Mouse (Mus musculus) ES-E14 (cell line): ENCODE results near the gene Chrna9.

Experiments used
- CHD2 ChIP-seq: IDR thresholded peaks from 2 replicates; pipeline ENCODE4 v1.6.1; 2014; ENCODE audit warnings: mild to moderate bottlenecking, low read depth, low read length, inconsistent platforms
- HCFC1 ChIP-seq: IDR thresholded peaks from 2 replicates; pipeline ENCODE4 v1.6.1; 2012; ENCODE audit warnings: low read length, inconsistent platforms, borderline replicate concordance; ENCODE audit not compliant: insufficient read depth
- ZNF384 ChIP-seq: IDR thresholded peaks from 2 replicates; pipeline ENCODE4 v1.6.1; 2012; ENCODE audit warnings: low read depth, low read length, inconsistent platforms

DNA sequence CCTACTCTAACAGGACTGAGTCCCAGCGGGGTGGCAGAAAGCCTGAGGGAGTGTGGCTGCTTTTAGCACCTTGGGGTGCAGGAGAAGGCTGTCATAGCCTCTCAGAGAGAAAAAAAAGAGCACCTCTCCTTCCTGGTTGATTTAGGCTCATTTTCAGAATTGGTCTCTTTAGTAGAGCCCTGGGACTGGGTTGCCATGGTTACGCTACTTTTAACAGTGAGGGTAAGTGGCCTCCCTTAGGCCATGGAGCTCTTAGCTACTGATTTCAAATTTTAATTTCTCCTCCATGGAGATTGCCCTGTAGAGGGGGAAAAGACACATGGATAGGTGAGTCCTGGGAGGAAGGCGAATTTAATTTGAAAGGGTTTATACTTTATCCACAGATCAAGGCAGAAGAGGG, 16.1 kb upstream of the Chrna9 start:
- TF ChIP-seq CHD2 (no peak), HCFC1 (no peak), ZNF384 (no peak)
